Mouse (Mus musculus): ENCODE results near the gene Mmgt1. TPM values are rescaled to one million over a fixed set of nuclear protein-coding genes. Genes with fewer than 3 reads are reported as not detected.

The Mmgt1 gene
- total and polyA plus RNA-seq, 2 experiments = 4.3 to 12.5 TPM

GRCm38 (mm10) chrX:56609623-56610317 lies 11.9 kb upstream of the Mmgt1 start, which contains the start of gene Slc9a6:
TSS of gene Slc9a6 (plus strand) at chrX:56609757.
- TF ChIP-seq CTCF (IDR thresholded peaks at IDR 0.05; ENCODE audit: low read depth, low read length) (no peak), POLR2A (IDR thresholded peaks at IDR 0.05; ENCODE audit: extremely low read depth, insufficient read depth, low read length) (no peak)
- Histone ChIP-seq H3K4me1 (ENCODE audit: control insufficient read depth, insufficient read depth, low read length) (peaks cover 6% of the 10 kb centered on the region; the same call in 1 of the 2 replicates), H3K36me3 (ENCODE audit: control insufficient read depth, insufficient read depth, low read length) (no peaks in the 10 kb centered on the region), H3K79me2 (ENCODE audit: control insufficient read depth, insufficient read depth, low read length) (peaks cover 7% of the 10 kb centered on the region; the same call in 1 of the 2 replicates), H3K27me3 (ENCODE audit: control insufficient read depth, insufficient read depth, low read length) (no peaks in the 10 kb centered on the region), H3K9ac (ENCODE audit: low read depth, low read length) (peak within 1 kb of the TSS; percentile 82), H3K27ac (replicated peaks; ENCODE audit: insufficient read depth, low read depth, low read length) (peak within 1 kb of the TSS; percentile 46), H3K4me3 (ENCODE audit: insufficient read depth, low read depth, low read length) (peak within 1 kb of the TSS; percentile 98)
- under 1% methylated on average over 40 of the region's 50 CpGs for WGBS
- peak; percentile 52 for DNase-seq (ENCODE audit: extremely low read depth, low read depth, low spot score)

GRCm38 (mm10) chrX:56609285-56609622 lies 11.4 kb upstream of the Mmgt1 start:
- Histone ChIP-seq H3K27ac (replicated peaks; ENCODE audit: insufficient read depth, low read depth, low read length) (peak overlapping the region; percentile 46), H3K27me3 (ENCODE audit: control insufficient read depth, insufficient read depth, low read length) (no peaks in the 10 kb centered on the region)

GRCm38 (mm10) chrX:56607032-56607710 lies 9.3 kb upstream of the Mmgt1 start:
- DNase-seq (ENCODE audit: extremely low read depth, low read depth, low spot score) = no peak
- Histone ChIP-seq H3K27me3 (ENCODE audit: control insufficient read depth, insufficient read depth, low read length) (no peaks in the 10 kb centered on the region), H3K79me2 (ENCODE audit: control insufficient read depth, insufficient read depth, low read length) (peaks cover 7% of the 10 kb centered on the region; the same call in 1 of the 2 replicates), H3K36me3 (ENCODE audit: control insufficient read depth, insufficient read depth, low read length) (no peaks in the 10 kb centered on the region), H3K27ac (replicated peaks; ENCODE audit: insufficient read depth, low read depth, low read length) (no peak overlapping the region), H3K4me1 (ENCODE audit: control insufficient read depth, insufficient read depth, low read length) (peaks cover 6% of the 10 kb centered on the region; the same call in 1 of the 2 replicates), H3K9ac (ENCODE audit: low read depth, low read length) (no peak overlapping the region), H3K4me3 (ENCODE audit: insufficient read depth, low read depth, low read length) (no peak overlapping the region)
- 77% methylated on average over 7 of the region's 7 CpGs for WGBS
- TF ChIP-seq CTCF (IDR thresholded peaks at IDR 0.05; ENCODE audit: low read depth, low read length) = no peak
- no peak for TF ChIP-seq POLR2A (IDR thresholded peaks at IDR 0.05; ENCODE audit: extremely low read depth, insufficient read depth, low read length)

More at GRCm38 (mm10) chrX:56609285-56609622, 11.4 kb upstream of the Mmgt1 start:
- 14% methylated on average over 7 of the region's 7 CpGs for WGBS
- Histone ChIP-seq H3K9ac (ENCODE audit: low read depth, low read length) (peak overlapping the region; percentile 69), H3K4me1 (ENCODE audit: control insufficient read depth, insufficient read depth, low read length) (peaks cover 6% of the 10 kb centered on the region; the same call in 1 of the 2 replicates), H3K4me3 (ENCODE audit: insufficient read depth, low read depth, low read length) (peak overlapping the region; percentile 98), H3K36me3 (ENCODE audit: control insufficient read depth, insufficient read depth, low read length) (no peaks in the 10 kb centered on the region), H3K79me2 (ENCODE audit: control insufficient read depth, insufficient read depth, low read length) (peaks cover 7% of the 10 kb centered on the region; the same call in 1 of the 2 replicates)
- no peak for DNase-seq (ENCODE audit: extremely low read depth, low read depth, low spot score)
- TF ChIP-seq CTCF (IDR thresholded peaks at IDR 0.05; ENCODE audit: low read depth, low read length) = no peak
- TF ChIP-seq POLR2A (IDR thresholded peaks at IDR 0.05; ENCODE audit: extremely low read depth, insufficient read depth, low read length) = no peak

GRCm38 (mm10) chrX:56606536-56606935 lies 8.7 kb upstream of the Mmgt1 start:
- H3K4me1 ChIP-seq (ENCODE audit: control insufficient read depth, insufficient read depth, low read length) = peaks cover 6% of the 10 kb centered on the region; the same call in 1 of the 2 replicates
- no peak overlapping the region for H3K27ac ChIP-seq (replicated peaks; ENCODE audit: insufficient read depth, low read depth, low read length)
- no peak overlapping the region for H3K4me3 ChIP-seq (ENCODE audit: insufficient read depth, low read depth, low read length)
- no peak for TF ChIP-seq CTCF (IDR thresholded peaks at IDR 0.05; ENCODE audit: low read depth, low read length)
- TF ChIP-seq POLR2A (IDR thresholded peaks at IDR 0.05; ENCODE audit: extremely low read depth, insufficient read depth, low read length) = no peak
- no peaks in the 10 kb centered on the region for H3K36me3 ChIP-seq (ENCODE audit: control insufficient read depth, insufficient read depth, low read length)
- H3K9ac ChIP-seq (ENCODE audit: low read depth, low read length) = no peak overlapping the region
- peak; percentile 51 for DNase-seq (ENCODE audit: extremely low read depth, low read depth, low spot score)
- H3K27me3 ChIP-seq (ENCODE audit: control insufficient read depth, insufficient read depth, low read length) = no peaks in the 10 kb centered on the region
- WGBS = 57% methylated on average over 2 of the region's 2 CpGs
- peaks cover 7% of the 10 kb centered on the region; the same call in 1 of the 2 replicates for H3K79me2 ChIP-seq (ENCODE audit: control insufficient read depth, insufficient read depth, low read length)

- Histone ChIP-seq H3K4me3 (ENCODE audit: insufficient read depth, low read depth, low read length) (peak overlapping the region; percentile 68), H3K36me3 (ENCODE audit: control insufficient read depth, insufficient read depth, low read length) (no peaks in the 10 kb centered on the region; the same call in 1 of the 2 replicates)
Observed at GRCm38 (mm10) chrX:56597219-56597886, 516 bp downstream of the Mmgt1 start.

More at GRCm38 (mm10) chrX:56597219-56597886, 516 bp downstream of the Mmgt1 start:
- Histone ChIP-seq H3K79me2 (ENCODE audit: control insufficient read depth, insufficient read depth, low read length) (no peaks in the 10 kb centered on the region; the same call in 1 of the 2 replicates), H3K9ac (ENCODE audit: low read depth, low read length) (peak overlapping the region; percentile 67), H3K27me3 (ENCODE audit: control insufficient read depth, insufficient read depth, low read length) (no peaks in the 10 kb centered on the region), H3K27ac (replicated peaks; ENCODE audit: insufficient read depth, low read depth, low read length) (peak overlapping the region; percentile 14; the same call in 1 of the 2 replicates), H3K4me1 (ENCODE audit: control insufficient read depth, insufficient read depth, low read length) (0 out of 2 replicates have a peak, but pooled peaks cover 2% of the 10 kb centered on the region)
- TF ChIP-seq CTCF (IDR thresholded peaks at IDR 0.05; ENCODE audit: low read depth, low read length) (peak; percentile 46), POLR2A (IDR thresholded peaks at IDR 0.05; ENCODE audit: extremely low read depth, insufficient read depth, low read length) (no peak)
- peak; percentile 43 for DNase-seq (ENCODE audit: extremely low read depth, low read depth, low spot score)
- WGBS = 0% methylated on average over 25 of the region's 25 CpGs

All from liver, adult 2 months (tissue).